Mouse (Mus musculus) gastrocnemius, adult 2 months (tissue): ENCODE measurements at regions not wholly inside any gene's neighbourhood (a gene's known extent, or its start where the extent isn't known, plus 50 kb on each side); places are given as distances from the start of the nearest gene placed in this dataset.
A peak's percentile ranks its signal among the peaks of the same experiment; 100 is the strongest.

Experiments
- DNase-seq: peaks from one replicate; pipeline ENCODE4 v3.0.0; 2022
- H3K27ac ChIP-seq: fragments of 200-600 bp; 2 replicates; pipeline ENCODE4 v1.8.1; 2022; ENCODE audit warnings: mild to moderate bottlenecking
- H3K4me3 ChIP-seq: fragments of 200-600 bp; 2 replicates; pipeline ENCODE4 v1.8.1; 2022; ENCODE audit warnings: mild to moderate bottlenecking, moderate library complexity
- CTCF ChIP-seq: fragments of 200-600 bp; IDR thresholded peaks from 2 replicates; pipeline ENCODE4 v1.8.1; 2022; ENCODE audit warnings: antibody characterized with exemption, mild to moderate bottlenecking, moderate library complexity
- intact Hi-C: fragments of 180-260 bp; cut with DNase I; formaldehyde crosslinking; loops from one replicate; pipeline ENCODE4 v1.15.1; 2025

- H3K27ac ChIP-seq = peak overlapping the region; percentile 24; the same call in 1 of the 2 replicates
- intact Hi-C loops = loop anchor here (1.0 to 5.0 kb wide), 4 partner anchors 92 to 647 kb away; partner anchors contain the start of gene Lama4
- peak; percentile 42 for DNase-seq
These were observed 54.2 kb upstream of the Rfpl4b start for GRCm38 (mm10) chr10:38875667-38876245.

GRCm38 (mm10) chr10:38879271-38879670 is 57.7 kb upstream of the Rfpl4b start:
- TF ChIP-seq CTCF = no peak
- Histone ChIP-seq H3K4me3 (no peak overlapping the region), H3K27ac (0 out of 2 replicates have a peak overlapping the region, but pooled peaks have one; percentile 10)
- intact Hi-C loops = loop anchor here (5.0 kb wide), 2 partner anchors 88 to 643 kb away; partner anchors contain the start of gene Lama4
- DNase-seq = peak; percentile 33

More at GRCm38 (mm10) chr10:38875667-38876245, 54.2 kb upstream of the Rfpl4b start:
- no peak overlapping the region for H3K4me3 ChIP-seq
- peak; percentile 92 for TF ChIP-seq CTCF

- Histone ChIP-seq H3K27ac (peak overlapping the region; percentile 48), H3K4me3 (no peak overlapping the region)
- DNase-seq = no peak
- intact Hi-C loops = no loop called here
- TF ChIP-seq CTCF = no peak
These were observed 59.1 kb upstream of the Rfpl4b start for GRCm38 (mm10) chr10:38880642-38881187.

GRCm38 (mm10) chr10:38882154-38882553 is 60.6 kb upstream of the Rfpl4b start:
- TF ChIP-seq CTCF = no peak
- peak; percentile 62 for DNase-seq
- Histone ChIP-seq H3K27ac (peak overlapping the region; percentile 48), H3K4me3 (no peak overlapping the region)
- intact Hi-C loops = no loop called here

GRCm38 (mm10) chr10:38883816-38884599 is 62.4 kb upstream of the Rfpl4b start:
- intact Hi-C loops = no loop called here
- H3K4me3 ChIP-seq = no peak overlapping the region
- DNase-seq = no peak
- peak overlapping the region; percentile 46 for H3K27ac ChIP-seq
- TF ChIP-seq CTCF = no peak

- Histone ChIP-seq H3K4me3 (no peak overlapping the region), H3K27ac (peak overlapping the region; percentile 46)
- intact Hi-C loops = no loop called here
- no peak for TF ChIP-seq CTCF
- no peak for DNase-seq
These were observed 63.1 kb upstream of the Rfpl4b start for GRCm38 (mm10) chr10:38884641-38885040.

GRCm38 (mm10) chr10:38886441-38886840 is 64.9 kb upstream of the Rfpl4b start:
- Histone ChIP-seq H3K27ac (no peak overlapping the region), H3K4me3 (no peak overlapping the region)
- intact Hi-C loops = no loop called here
- peak; percentile 3; the same call in 1 of the 2 replicates for TF ChIP-seq CTCF
- DNase-seq = no peak

- Histone ChIP-seq H3K4me3 (no peak overlapping the region), H3K27ac (no peak overlapping the region)
- intact Hi-C loops = no loop called here
- no peak for DNase-seq
- TF ChIP-seq CTCF = no peak
These were observed 66.3 kb upstream of the Rfpl4b start for GRCm38 (mm10) chr10:38887896-38888295.

GRCm38 (mm10) chr10:38894706-38895105 is 70.6 kb upstream of the Lama4 start:
- Histone ChIP-seq H3K27ac (no peak overlapping the region), H3K4me3 (no peak overlapping the region)
- no peak for TF ChIP-seq CTCF
- no peak for DNase-seq
- intact Hi-C loops = no loop called here

- no peak overlapping the region for H3K4me3 ChIP-seq
- no peak for DNase-seq
- H3K27ac ChIP-seq = no peak overlapping the region
- intact Hi-C loops = no loop called here
- TF ChIP-seq CTCF = no peak
These were observed 69.7 kb upstream of the Lama4 start for GRCm38 (mm10) chr10:38895656-38896055.

GRCm38 (mm10) chr10:38897573-38897972 is 67.7 kb upstream of the Lama4 start:
- no peak for DNase-seq
- no peak for TF ChIP-seq CTCF
- intact Hi-C loops = no loop called here
- Histone ChIP-seq H3K4me3 (no peak overlapping the region), H3K27ac (no peak overlapping the region)

GRCm38 (mm10) chr10:38906121-38906520 is 59.2 kb upstream of the Lama4 start:
- TF ChIP-seq CTCF = no peak
- Histone ChIP-seq H3K27ac (no peak overlapping the region), H3K4me3 (no peak overlapping the region)
- intact Hi-C loops = no loop called here
- no peak for DNase-seq

- intact Hi-C loops = no loop called here
- no peak overlapping the region for H3K4me3 ChIP-seq
- no peak for TF ChIP-seq CTCF
- DNase-seq = no peak
- peak overlapping the region; percentile 63; the same call in 1 of the 2 replicates for H3K27ac ChIP-seq
These were observed 57.5 kb upstream of the Lama4 start for GRCm38 (mm10) chr10:38907835-38908234.
